ENCODE assay signal across 8 mouse cellular contexts in genomic region chr19:60950056-60950869, GRCm38 (mm10).
A peak's percentile ranks its signal among the peaks of the same experiment; 100 is the strongest.
DNase-seq lines count a peak whose midpoint lies in the region; ATAC-seq and TF ChIP-seq lines count a peak whose summit lies in the region.
"Had no signal": no experiment of that assay in that cellular context is flagged by ENCODE, and none has a peak within 500 bp of the region (broad histone marks: within the 10 kb centered on the region; RNA-seq: fewer than 3 reads in every experiment).

No protein-coding gene starts in this region.

- H3K4me2 ChIP-seq in forebrain, embryonic 16.5 days (ENCODE audit: low read length), result no peak overlapping the region

- H3K36me3 ChIP-seq in forebrain, embryonic 16.5 days (ENCODE audit: control insufficient read depth, insufficient read depth), result no peaks in the 10 kb centered on the region

- no peaks in the 10 kb centered on the region for H3K9me3 ChIP-seq in forebrain, embryonic 16.5 days (ENCODE audit: control insufficient read depth, low read length)

- no peak overlapping the region for H3K4me3 ChIP-seq in embryonic fibroblast, embryonic 13.5 days (ENCODE audit: insufficient read depth, low read length)
- no peak overlapping the region for H3K4me3 ChIP-seq in forebrain, embryonic 16.5 days (replicated peaks; ENCODE audit: low read length)

- POLR2A ChIA-PET in Patski (lab: Charles Lee), result no interaction called here

- 85% methylated on average over 7 of the region's 7 CpGs for WGBS in forebrain, embryonic 16.5 days

- CTCF ChIA-PET in Patski (lab: Charles Lee), result interaction anchor here (0.9 to 1.2 kb wide), 3 partner anchors 16 to 97 kb away, joined by 3 read pairs; no protein-coding TSS in a partner anchor

- peak overlapping the region; percentile 28; the same call in 1 of the 2 replicates for H3K27ac ChIP-seq in embryonic fibroblast, embryonic 13.5 days (ENCODE audit: insufficient read depth, low read length)
- no peak overlapping the region for H3K27ac ChIP-seq in forebrain, embryonic 16.5 days (ENCODE audit: low read length)

- H3K27me3 ChIP-seq in Patski, result no peaks in the 10 kb centered on the region
- H3K27me3 ChIP-seq in forebrain, embryonic 16.5 days (replicated peaks; ENCODE audit: control insufficient read depth, insufficient read depth, low read length), result no peaks in the 10 kb centered on the region

- peak; percentile 33 for DNase-seq in Patski (ENCODE audit: low read depth, low spot score)
- peak; percentile 61 to 64 for DNase-seq in heart, postnatal 14 days
- DNase-seq in lung, postnatal 14 days, result peak; percentile 81
- no peak for DNase-seq in yolk sac, embryonic 10.5 days (ENCODE audit: low spot score)
- DNase-seq in right cerebral cortex, postnatal 4 days, result no peak
- DNase-seq: thymus, adult 2 months had no signal

- peak; percentile 98 for ATAC-seq in Patski
- ATAC-seq in forebrain, embryonic 16.5 days, result no peak

- H3K9ac ChIP-seq in forebrain, embryonic 16.5 days (replicated peaks; ENCODE audit: low read depth, low read length), result no peak overlapping the region

- intact Hi-C loops in heart, postnatal 14 days (cut with DNase I), result loop anchor here (5.0 kb wide), 2 partner anchors 42 to 132 kb away; no protein-coding TSS in a partner anchor

- TF ChIP-seq POLR2A in embryonic fibroblast, embryonic 13.5 days (IDR thresholded peaks at IDR 0.05; ENCODE audit: low read depth, low read length), result no peak

- H3K4me1 ChIP-seq in embryonic fibroblast, embryonic 13.5 days (ENCODE audit: control insufficient read depth, insufficient read depth, low read length), result peaks cover 15% of the 10 kb centered on the region; the same call in 1 of the 2 replicates
- H3K4me1 ChIP-seq in forebrain, embryonic 16.5 days (replicated peaks; ENCODE audit: control insufficient read depth, insufficient read depth, low read length), result no peaks in the 10 kb centered on the region

- no peak for TF ChIP-seq CTCF in Patski (IDR thresholded peaks at IDR 0.05)
- no peak for TF ChIP-seq CTCF in embryonic fibroblast, embryonic 13.5 days (IDR thresholded peaks at IDR 0.05; ENCODE audit: borderline replicate concordance, insufficient read depth, low read length)

- in situ Hi-C loops in Patski (cut with MboI; ENCODE audit: low pct_unique_long_range_greater_than_20kb), result no loop called here

Comparison
In these comparisons a context has a peak if more than half of its experiments do, and no peak if none do; other contexts are left out.
1. DNase-seq: peak in Patski (single experiment), heart, postnatal 14 days (2 of 2) and lung, postnatal 14 days (single experiment); none in yolk sac, embryonic 10.5 days (single experiment) and right cerebral cortex, postnatal 4 days (single experiment).